In the genomic region with DNA sequence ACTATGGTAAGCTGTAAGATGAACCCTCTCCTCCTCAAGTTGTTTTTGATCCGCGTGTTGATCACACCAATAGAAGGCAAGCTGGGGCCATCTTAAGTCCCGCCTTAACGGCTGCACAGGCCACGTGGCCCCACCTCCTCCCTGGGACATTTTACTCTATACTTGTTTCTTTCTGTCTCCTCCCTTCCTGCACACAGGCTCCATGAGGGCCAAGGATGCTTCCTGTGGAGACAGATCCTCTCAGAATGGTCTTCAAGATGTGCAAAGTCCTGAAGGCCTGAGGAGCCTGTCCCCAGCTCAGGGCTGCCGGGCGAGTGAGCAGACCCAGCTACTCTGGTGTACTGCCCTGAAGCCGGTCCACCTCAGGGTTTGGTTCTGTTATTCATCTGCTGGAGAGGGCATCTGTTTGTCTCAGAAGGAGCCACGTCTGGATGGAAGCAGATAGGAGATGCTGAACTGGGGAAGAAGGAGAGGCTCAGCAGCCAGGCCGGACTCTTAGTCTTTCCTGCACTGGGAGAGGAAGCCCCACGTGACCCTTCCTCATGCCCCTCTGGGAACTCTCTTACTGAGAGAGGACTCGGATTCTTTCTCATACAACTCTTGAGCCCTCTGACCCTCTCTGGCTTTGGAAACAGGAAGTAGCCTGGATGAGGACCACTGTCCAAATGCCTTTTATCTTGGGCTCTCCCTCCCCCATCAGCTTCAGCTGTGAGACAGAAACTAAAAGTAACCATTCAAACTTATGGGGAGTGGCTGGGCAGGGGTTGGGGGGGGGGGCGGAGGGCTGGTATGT, we compare ENCODE assay signal across 10 mouse cellular contexts. TPM values are rescaled to one million over a fixed set of nuclear protein-coding genes. Genes with fewer than 3 reads are reported as not detected.
DNase-seq lines count a peak whose midpoint lies in the region; ATAC-seq and TF ChIP-seq lines count a peak whose summit lies in the region.
"Had no signal": no experiment of that assay in that cellular context is flagged by ENCODE, and none has a peak within 500 bp of the region (broad histone marks: within the 10 kb centered on the region; RNA-seq: fewer than 3 reads in every experiment).

No protein-coding gene starts in this region.

- 0 out of 2 replicates have a peak overlapping the region, but pooled peaks have one; percentile 1 for H3K27ac ChIP-seq in liver, embryonic 12.5 days
- H3K27ac ChIP-seq in liver, embryonic 11.5 days (ENCODE audit: low read depth, low read length): no peak overlapping the region
- H3K27ac ChIP-seq in heart, embryonic 15.5 days: peak overlapping the region; percentile 54
- peak overlapping the region; percentile 68 for H3K27ac ChIP-seq in kidney, postnatal 0 days
- H3K27ac ChIP-seq in stomach, embryonic 16.5 days (ENCODE audit: low read length): peak overlapping the region; percentile 73

- WGBS in liver, embryonic 12.5 days (ENCODE audit: insufficient replicate concordance): 58% methylated on average over 13 of the region's 13 CpGs
- WGBS in liver, embryonic 11.5 days: 59% methylated on average over 13 of the region's 13 CpGs
- WGBS in heart, embryonic 15.5 days: 56% methylated on average over 13 of the region's 13 CpGs
- 54% methylated on average over 13 of the region's 13 CpGs for WGBS in kidney, postnatal 0 days
- 71% methylated on average over 13 of the region's 13 CpGs for whole genome bisulfite sequencing in stomach, embryonic 16.5 days

- H3K4me3 ChIP-seq in liver, embryonic 12.5 days: no peak overlapping the region
- no peak overlapping the region for H3K4me3 ChIP-seq in liver, embryonic 11.5 days (ENCODE audit: low read depth, low read length)
- H3K4me3 ChIP-seq in heart, embryonic 15.5 days: no peak overlapping the region
- no peak overlapping the region for H3K4me3 ChIP-seq in kidney, postnatal 0 days (replicated peaks; ENCODE audit: low read depth, low read length)
- no peak overlapping the region for H3K4me3 ChIP-seq in stomach, embryonic 16.5 days (replicated peaks; ENCODE audit: low read length)

- no peak overlapping the region for H3K9ac ChIP-seq in liver, embryonic 12.5 days
- H3K9ac ChIP-seq in liver, embryonic 11.5 days (ENCODE audit: low read depth, low read length): no peak overlapping the region
- no peak overlapping the region for H3K9ac ChIP-seq in heart, embryonic 15.5 days
- H3K9ac ChIP-seq in kidney, postnatal 0 days (ENCODE audit: low read depth, low read length): no peak overlapping the region
- no peak overlapping the region for H3K9ac ChIP-seq in stomach, embryonic 16.5 days (ENCODE audit: low read length)

- no peak for DNase-seq in liver, embryonic 11.5 days (ENCODE audit: low spot score)
- peak; percentile 79 for DNase-seq in kidney, postnatal 0 days (ENCODE audit: low spot score)
- no peak for DNase-seq in retina, postnatal 1 day
- no peak for DNase-seq in urinary bladder, adult 2 months (ENCODE audit: low spot score)
- DNase-seq in ovary, postnatal 36 days (ENCODE audit: low spot score): no peak
- DNase-seq: gastrocnemius, postnatal 36 days; spleen, adult 18-20 months had no signal

- no peak for ATAC-seq in liver, embryonic 12.5 days
- ATAC-seq in liver, embryonic 11.5 days (replicated peaks; ENCODE audit: low FRiP score): no peak
- ATAC-seq in heart, embryonic 15.5 days (replicated peaks; ENCODE audit: insufficient number of reproducible peaks, insufficient read depth, low FRiP score, low read depth): peak; percentile 56
- no peak for ATAC-seq in kidney, postnatal 0 days (replicated peaks; ENCODE audit: low FRiP score, low read depth)
- ATAC-seq in stomach, embryonic 16.5 days (ENCODE audit: insufficient read depth, low FRiP score): 0 out of 2 replicates have a peak, but pooled peaks have one; percentile 34

- H3K4me2 ChIP-seq in liver, embryonic 12.5 days: no peak overlapping the region
- no peak overlapping the region for H3K4me2 ChIP-seq in liver, embryonic 11.5 days
- H3K4me2 ChIP-seq in heart, embryonic 15.5 days: no peak overlapping the region
- H3K4me2 ChIP-seq in kidney, postnatal 0 days (ENCODE audit: low read length): no peak overlapping the region
- H3K4me2 ChIP-seq in stomach, embryonic 16.5 days (ENCODE audit: low read depth, low read length): no peak overlapping the region

- 0 out of 2 replicates have a peak, but pooled peaks cover 6% of the 10 kb centered on the region for H3K27me3 ChIP-seq in liver, embryonic 12.5 days (replicated peaks)
- H3K27me3 ChIP-seq in liver, embryonic 11.5 days (replicated peaks; ENCODE audit: control insufficient read depth, insufficient read depth, low read length): no peaks in the 10 kb centered on the region
- H3K27me3 ChIP-seq in heart, embryonic 15.5 days: no peaks in the 10 kb centered on the region
- no peaks in the 10 kb centered on the region for H3K27me3 ChIP-seq in kidney, postnatal 0 days (ENCODE audit: insufficient read depth, low read length)
- no peaks in the 10 kb centered on the region for H3K27me3 ChIP-seq in stomach, embryonic 16.5 days (ENCODE audit: control insufficient read depth, insufficient read depth, low read length)

- TF ChIP-seq CTCF in kidney, postnatal 0 days (IDR thresholded peaks at IDR 0.05; ENCODE audit: low read depth): no peak

- no peaks in the 10 kb centered on the region for H3K36me3 ChIP-seq in liver, embryonic 12.5 days
- H3K36me3 ChIP-seq in liver, embryonic 11.5 days (ENCODE audit: control insufficient read depth, insufficient read depth, low read length): no peaks in the 10 kb centered on the region
- H3K36me3 ChIP-seq in heart, embryonic 15.5 days: no peaks in the 10 kb centered on the region
- no peaks in the 10 kb centered on the region for H3K36me3 ChIP-seq in kidney, postnatal 0 days (ENCODE audit: insufficient read depth, low read length)
- no peaks in the 10 kb centered on the region for H3K36me3 ChIP-seq in stomach, embryonic 16.5 days (ENCODE audit: control insufficient read depth, insufficient read depth, low read length)

- no peaks in the 10 kb centered on the region for H3K9me3 ChIP-seq in liver, embryonic 12.5 days (replicated peaks)
- H3K9me3 ChIP-seq in liver, embryonic 11.5 days (ENCODE audit: control insufficient read depth, low read length): no peaks in the 10 kb centered on the region
- H3K9me3 ChIP-seq in heart, embryonic 15.5 days (replicated peaks): no peaks in the 10 kb centered on the region
- H3K9me3 ChIP-seq in kidney, postnatal 0 days (replicated peaks; ENCODE audit: low read length): no peaks in the 10 kb centered on the region
- H3K9me3 ChIP-seq in stomach, embryonic 16.5 days (replicated peaks; ENCODE audit: control insufficient read depth, low read length): no peaks in the 10 kb centered on the region

- peaks cover 21% of the 10 kb centered on the region; the same call in 1 of the 2 replicates for H3K4me1 ChIP-seq in liver, embryonic 12.5 days
- H3K4me1 ChIP-seq in liver, embryonic 11.5 days (replicated peaks; ENCODE audit: control insufficient read depth, insufficient read depth, low read length): peaks cover 7% of the 10 kb centered on the region
- H3K4me1 ChIP-seq in heart, embryonic 15.5 days (replicated peaks): peaks cover 14% of the 10 kb centered on the region
- peaks cover 8% of the 10 kb centered on the region; the same call in 1 of the 2 replicates for H3K4me1 ChIP-seq in kidney, postnatal 0 days (replicated peaks; ENCODE audit: insufficient read depth, low read length)
- peaks cover 14% of the 10 kb centered on the region for H3K4me1 ChIP-seq in stomach, embryonic 16.5 days (ENCODE audit: control insufficient read depth, insufficient read depth, low read length)

RNA-seq across cellular contexts. Expression of a gene that starts 38.7 kb away (rescaled TPM):
- 75.0 and 75.6 TPM in 2 replicates for polyA plus RNA-seq in liver, embryonic 12.5 days (2016; fragmentation: Nextera tagmentation; extraction: Ambion mirVana)
- 62.1 and 69.1 TPM in 2 replicates for polyA plus RNA-seq in liver, embryonic 11.5 days (2014; fragmentation: Nextera tagmentation; extraction: Ambion mirVana)
- 62.0 and 79.3 TPM in 2 replicates for polyA plus RNA-seq in heart, embryonic 15.5 days (2015; fragmentation: Nextera tagmentation; extraction: Ambion mirVana)
- polyA plus RNA-seq in kidney, postnatal 0 days (2015; fragmentation: Nextera tagmentation; extraction: Ambion mirVana): 48.3 and 51.3 TPM in 2 replicates
- 108 and 110 TPM in 2 replicates for polyA plus RNA-seq in stomach, embryonic 16.5 days (2015; fragmentation: Nextera tagmentation; extraction: Ambion mirVana)
- 79.2 and 95.6 TPM in 2 replicates for polyA plus RNA-seq in urinary bladder, adult 2 months (2012; rRNA removed)

Comparison
In these comparisons a context has a peak if more than half of its experiments do, and no peak if none do; other contexts are left out.
1. ATAC-seq: peak in heart, embryonic 15.5 days (single experiment) and stomach, embryonic 16.5 days (single experiment); none in liver, embryonic 12.5 days (single experiment), liver, embryonic 11.5 days (single experiment) and kidney, postnatal 0 days (single experiment).